8 mouse cellular contexts compared by ENCODE assay signal in the genomic region with DNA sequence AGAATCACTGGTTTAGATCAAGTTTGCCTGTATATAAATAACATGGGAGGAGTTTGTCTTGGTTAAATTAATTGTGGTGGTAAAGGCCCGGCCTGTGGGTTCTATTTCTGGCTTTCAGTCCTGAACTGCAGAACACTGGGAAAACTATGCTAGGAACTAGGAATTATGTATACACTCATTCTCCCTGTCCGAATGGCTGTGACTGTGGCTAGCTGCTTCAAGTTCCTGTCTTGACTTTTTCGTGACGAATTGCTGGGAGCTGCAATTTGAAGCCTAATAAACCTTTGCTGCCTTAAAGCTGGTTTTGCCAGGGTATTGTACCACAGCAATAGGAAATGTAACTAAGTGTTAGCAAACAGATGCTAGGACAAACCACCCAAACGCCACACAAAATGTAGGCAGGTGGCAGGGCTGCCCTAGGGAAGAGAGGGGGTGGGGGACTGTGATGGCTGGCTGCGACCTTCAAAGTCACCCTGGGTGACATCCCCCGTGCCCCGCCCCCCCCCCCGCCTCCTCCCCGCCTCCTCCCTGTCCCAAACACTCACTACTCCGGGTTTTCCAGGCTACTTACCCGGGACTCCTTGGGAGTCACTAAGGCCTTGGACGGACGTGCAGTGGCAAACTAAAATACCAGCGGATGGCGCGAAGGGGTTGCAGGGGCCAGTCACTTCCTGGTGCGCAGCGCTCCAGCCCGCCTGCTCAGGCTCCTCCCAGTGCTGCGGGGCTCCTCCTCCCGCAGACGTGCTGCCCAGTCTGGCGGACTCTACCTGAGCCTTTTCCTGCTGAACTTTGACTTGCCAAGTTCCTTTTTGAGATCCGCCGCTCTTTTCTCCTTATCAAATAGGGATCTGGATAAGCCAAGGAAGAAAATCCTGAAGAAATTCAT. TPM values are rescaled to one million over a fixed set of nuclear protein-coding genes. Genes with fewer than 3 reads are reported as not detected.
A peak's percentile ranks its signal among the peaks of the same experiment; 100 is the strongest.
DNase-seq lines count a peak whose midpoint lies in the region; ATAC-seq and TF ChIP-seq lines count a peak whose summit lies in the region.

A gene (minus strand): TSS at position 710 of the 886 bp plus-strand sequence.

- no peak for TF ChIP-seq POLR2A in thymus, adult 2 months (IDR thresholded peaks at IDR 0.05; ENCODE audit: control insufficient read depth, extremely low read depth, insufficient read depth, low read length, poor library complexity)

- in situ Hi-C loops in ES-E14 (cut with MboI; ENCODE audit: low sequenced_read_pairs in 2 of 2, unreplicated experiment in 2 of 2) = no loop called here

- no peak for TF ChIP-seq CTCF in thymus, adult 2 months (IDR thresholded peaks at IDR 0.05; ENCODE audit: borderline replicate concordance, control insufficient read depth, extremely low read depth, insufficient read depth, low read length, poor library complexity)

- H3K36me3 ChIP-seq in ES-E14 (ENCODE audit: control insufficient read depth, insufficient read depth, low read length, poor library complexity, severe bottlenecking) = no peaks in the 10 kb centered on the region
- no peaks in the 10 kb centered on the region for H3K36me3 ChIP-seq in forebrain, embryonic 12.5 days (replicated peaks)
- H3K36me3 ChIP-seq in lung, embryonic 15.5 days = no peaks in the 10 kb centered on the region
- H3K36me3 ChIP-seq in thymus, adult 2 months (ENCODE audit: control insufficient read depth, insufficient read depth, low read length) = no peaks in the 10 kb centered on the region

- no peaks in the 10 kb centered on the region for H3K4me1 ChIP-seq in ES-E14 (ENCODE audit: control insufficient read depth in 2 of 2, insufficient read depth in 2 of 2, low read length in 2 of 2, poor library complexity in 1 of 2)
- no peaks in the 10 kb centered on the region for H3K4me1 ChIP-seq in forebrain, embryonic 12.5 days
- H3K4me1 ChIP-seq in lung, embryonic 15.5 days = 0 out of 2 replicates have a peak, but pooled peaks cover 3% of the 10 kb centered on the region
- peaks cover 4% of the 10 kb centered on the region for H3K4me1 ChIP-seq in thymus, adult 2 months (replicated peaks; ENCODE audit: control insufficient read depth, insufficient read depth, low read length)

- no peak within 1 kb of the TSS; the same call in 1 of the 2 replicates for H3K27ac ChIP-seq in ES-E14 (ENCODE audit: insufficient read depth, low read depth, low read length, poor library complexity, severe bottlenecking)
- peak within 1 kb of the TSS; percentile 53; the same call in 1 of the 2 replicates for H3K27ac ChIP-seq in forebrain, embryonic 12.5 days
- H3K27ac ChIP-seq in lung, embryonic 15.5 days = peak within 1 kb of the TSS; percentile 83
- H3K27ac ChIP-seq in thymus, adult 2 months (ENCODE audit: control insufficient read depth, insufficient read depth, low read length) = no peak within 1 kb of the TSS

- ATAC-seq in forebrain, embryonic 12.5 days (ENCODE audit: low FRiP score) = peak; percentile 89
- ATAC-seq in lung, embryonic 15.5 days (ENCODE audit: borderline replicate concordance, extremely low read depth, low FRiP score, low TSS enrichment) = peak; percentile 93
- ATAC-seq in neutrophil, adult 5-6 weeks (ENCODE audit: extremely low read depth, insufficient number of reproducible peaks, low FRiP score, poor library complexity, severe bottlenecking) = peak; percentile 94

- DNase-seq in ES-E14 (ENCODE audit: low read depth, low spot score) = peak; percentile 28
- peak; percentile 42 for DNase-seq in c-Kit-positive CD71-positive TER-119-positive erythroid progenitor cells, embryonic 14.5 days (ENCODE audit: low spot score)
- DNase-seq in heart, postnatal 10 days = peak; percentile 71 to 75
- DNase-seq in kidney, postnatal 36 days = peak; percentile 78 to 85
- DNase-seq in thymus, adult 2 months = peak; percentile 66

- H3K9me3 ChIP-seq in ES-E14 (ENCODE audit: control insufficient read depth, insufficient read depth, low read depth, low read length) = no peaks in the 10 kb centered on the region
- no peaks in the 10 kb centered on the region for H3K9me3 ChIP-seq in forebrain, embryonic 12.5 days
- H3K9me3 ChIP-seq in lung, embryonic 15.5 days = no peaks in the 10 kb centered on the region

- peak within 1 kb of the TSS; percentile 48 to 62 for H3K4me3 ChIP-seq in ES-E14 (ENCODE audit: insufficient read depth in 1 of 2, low read depth in 1 of 2, low read length in 2 of 2, poor library complexity in 1 of 2, severe bottlenecking in 1 of 2)
- peak within 1 kb of the TSS; percentile 38 for H3K4me3 ChIP-seq in forebrain, embryonic 12.5 days (replicated peaks)
- H3K4me3 ChIP-seq in lung, embryonic 15.5 days = peak within 1 kb of the TSS; percentile 43
- peak within 1 kb of the TSS; percentile 67 for H3K4me3 ChIP-seq in thymus, adult 2 months (ENCODE audit: control insufficient read depth, insufficient read depth, low read length)

- H3K9ac ChIP-seq in ES-E14 (ENCODE audit: insufficient read depth, low read depth, low read length, poor library complexity, severe bottlenecking) = peak within 1 kb of the TSS; percentile 63
- H3K9ac ChIP-seq in forebrain, embryonic 12.5 days = no peak within 1 kb of the TSS
- H3K9ac ChIP-seq in lung, embryonic 15.5 days = peak within 1 kb of the TSS; percentile 16; the same call in 1 of the 2 replicates

- 0 out of 2 replicates have a peak, but pooled peaks cover 8% of the 10 kb centered on the region for H3K27me3 ChIP-seq in forebrain, embryonic 12.5 days
- H3K27me3 ChIP-seq in lung, embryonic 15.5 days = no peaks in the 10 kb centered on the region
- no peaks in the 10 kb centered on the region for H3K27me3 ChIP-seq in thymus, adult 2 months (ENCODE audit: control insufficient read depth, insufficient read depth, low read length)

- intact Hi-C loops in heart, postnatal 10 days (cut with DNase I) = no loop called here

- H3K4me2 ChIP-seq in forebrain, embryonic 12.5 days = peak within 1 kb of the TSS; percentile 49
- H3K4me2 ChIP-seq in lung, embryonic 15.5 days = peak within 1 kb of the TSS; percentile 53

- 26% methylated on average over 19 of the region's 26 CpGs for WGBS in forebrain, embryonic 12.5 days
- 27% methylated on average over 17 of the region's 26 CpGs for WGBS in lung, embryonic 15.5 days
- WGBS in thymus, adult 2 months = under 1% methylated on average over 19 of the region's 26 CpGs

TF ChIP-seq in ES-E14, 5 proteins besides CTCF, POLR2A, EP300 and RAD21:
- no peak for TF ChIP-seq MAFK (IDR thresholded peaks at IDR 0.05; ENCODE audit: insufficient read depth, low read depth, low read length)
- TF ChIP-seq ZC3H11A (IDR thresholded peaks at IDR 0.05; ENCODE audit: borderline replicate concordance, low read depth, low read length) = no peak
- no peak for TF ChIP-seq ZNF384 (IDR thresholded peaks at IDR 0.05; ENCODE audit: low read depth, low read length)
- TF ChIP-seq CHD2 (IDR thresholded peaks at IDR 0.05; ENCODE audit: low read depth, low read length) = no peak
- TF ChIP-seq HCFC1 (IDR thresholded peaks at IDR 0.05; ENCODE audit: borderline replicate concordance, insufficient read depth, low read length) = no peak

RNA-seq across cellular contexts. Expression of the gene that starts here (rescaled TPM):
- 2.0 and 2.9 TPM in 2 replicates for total RNA-seq in ES-E14 (2012; rRNA removed)
- polyA plus RNA-seq in forebrain, embryonic 12.5 days (2016; fragmentation: Nextera tagmentation; extraction: Ambion mirVana) = 8.3 and 9.3 TPM in 2 replicates
- 10 to 100 TPM; 50.1 to 51.1 TPM for total RNA-seq in heart, postnatal 10 days (2021)
- polyA plus RNA-seq in lung, embryonic 15.5 days (2015; fragmentation: Nextera tagmentation; extraction: Ambion mirVana) = 18.5 and 21.7 TPM in 2 replicates
- 22.8 and 27.2 TPM in 2 replicates for total RNA-seq in neutrophil, adult 5-6 weeks (2017)
- 10.2 and 11.8 TPM in 2 replicates for polyA plus RNA-seq in thymus, adult 2 months (2012; rRNA removed)

Comparison
In these comparisons a context has a peak if more than half of its experiments do, and no peak if none do; other contexts are left out.
1. DNase-seq: peak in every context shown above with its lines; median percentile 82 in kidney, postnatal 36 days; 73 in heart, postnatal 10 days; 66 in thymus, adult 2 months; 42 in c-Kit-positive CD71-positive TER-119-positive erythroid progenitor cells, embryonic 14.5 days; 28 in ES-E14.
2. H3K27ac ChIP-seq: peak in forebrain, embryonic 12.5 days (single experiment) and lung, embryonic 15.5 days (single experiment); none in ES-E14 (single experiment) and thymus, adult 2 months (single experiment).
3. Peak in every context shown above with its lines, with median percentiles within 50 percentile points of each other: H3K4me3 ChIP-seq and ATAC-seq.